Mouse (Mus musculus): ENCODE measurements at regions not wholly inside any gene's neighbourhood (a gene's known extent, or its start where the extent isn't known, plus 50 kb on each side); places are given as distances from the start of the nearest gene placed in this dataset.

GRCm38 (mm10) chr2:133724310-133724709 lies 172.4 kb downstream of the Bmp2 start:
- ATAC-seq (ENCODE audit: low FRiP score, low TSS enrichment) (no peak), DNase-seq (peak; percentile 30)
- no peaks in the 10 kb centered on the region for H3K9me3 ChIP-seq (ENCODE audit: control insufficient read depth, low read length)
- H3K4me3 ChIP-seq (replicated peaks; ENCODE audit: low read depth, low read length), result no peak overlapping the region
- H3K27ac ChIP-seq (replicated peaks; ENCODE audit: low read depth, low read length), result no peak overlapping the region
- H3K9ac ChIP-seq (replicated peaks; ENCODE audit: low read length), result no peak overlapping the region
- WGBS, result 82% methylated on average over 7 of the region's 7 CpGs
- no peaks in the 10 kb centered on the region for H3K36me3 ChIP-seq (ENCODE audit: control insufficient read depth, insufficient read depth, low read length)
- no peaks in the 10 kb centered on the region for H3K27me3 ChIP-seq (ENCODE audit: control insufficient read depth, insufficient read depth, low read length)
- H3K4me1 ChIP-seq (ENCODE audit: control insufficient read depth, insufficient read depth, low read length), result no peaks in the 10 kb centered on the region
- H3K4me2 ChIP-seq (ENCODE audit: low read length), result no peak overlapping the region

GRCm38 (mm10) chr2:133724757-133725156 lies 172.8 kb downstream of the Bmp2 start:
- ATAC-seq (ENCODE audit: low FRiP score, low TSS enrichment) (no peak), DNase-seq (no peak)
- no peaks in the 10 kb centered on the region for H3K9me3 ChIP-seq (ENCODE audit: control insufficient read depth, low read length)
- no peak overlapping the region for H3K27ac ChIP-seq (replicated peaks; ENCODE audit: low read depth, low read length)
- no peaks in the 10 kb centered on the region for H3K36me3 ChIP-seq (ENCODE audit: control insufficient read depth, insufficient read depth, low read length)
- H3K4me2 ChIP-seq (ENCODE audit: low read length), result no peak overlapping the region
- H3K27me3 ChIP-seq (ENCODE audit: control insufficient read depth, insufficient read depth, low read length), result no peaks in the 10 kb centered on the region
- no peak overlapping the region for H3K9ac ChIP-seq (replicated peaks; ENCODE audit: low read length)
- no peaks in the 10 kb centered on the region for H3K4me1 ChIP-seq (ENCODE audit: control insufficient read depth, insufficient read depth, low read length)
- H3K4me3 ChIP-seq (replicated peaks; ENCODE audit: low read depth, low read length), result no peak overlapping the region
- 68% methylated on average over 6 of the region's 6 CpGs for WGBS

GRCm38 (mm10) chr2:133734469-133735225 lies 182.7 kb downstream of the Bmp2 start:
- Histone ChIP-seq H3K4me3 (replicated peaks; ENCODE audit: low read depth, low read length) (no peak overlapping the region), H3K9me3 (ENCODE audit: control insufficient read depth, low read length) (no peaks in the 10 kb centered on the region), H3K9ac (replicated peaks; ENCODE audit: low read length) (no peak overlapping the region), H3K4me1 (ENCODE audit: control insufficient read depth, insufficient read depth, low read length) (no peaks in the 10 kb centered on the region), H3K4me2 (ENCODE audit: low read length) (no peak overlapping the region), H3K36me3 (ENCODE audit: control insufficient read depth, insufficient read depth, low read length) (no peaks in the 10 kb centered on the region), H3K27ac (replicated peaks; ENCODE audit: low read depth, low read length) (no peak overlapping the region), H3K27me3 (ENCODE audit: control insufficient read depth, insufficient read depth, low read length) (no peaks in the 10 kb centered on the region)
- WGBS, result 15% methylated on average over 9 of the region's 9 CpGs
- ATAC-seq (ENCODE audit: low FRiP score, low TSS enrichment) (peak; percentile 53; the same call in 1 of the 2 replicates), DNase-seq (no peak)

GRCm38 (mm10) chr2:133738839-133739430 lies 187.0 kb downstream of the Bmp2 start:
- ATAC-seq (ENCODE audit: low FRiP score, low TSS enrichment) (no peak), DNase-seq (no peak)
- H3K9me3 ChIP-seq (ENCODE audit: control insufficient read depth, low read length), result no peaks in the 10 kb centered on the region
- no peaks in the 10 kb centered on the region for H3K27me3 ChIP-seq (ENCODE audit: control insufficient read depth, insufficient read depth, low read length)
- H3K4me2 ChIP-seq (ENCODE audit: low read length), result no peak overlapping the region
- 92% methylated on average over 10 of the region's 10 CpGs for WGBS
- no peaks in the 10 kb centered on the region for H3K36me3 ChIP-seq (ENCODE audit: control insufficient read depth, insufficient read depth, low read length)
- no peaks in the 10 kb centered on the region for H3K4me1 ChIP-seq (ENCODE audit: control insufficient read depth, insufficient read depth, low read length)
- H3K9ac ChIP-seq (replicated peaks; ENCODE audit: low read length), result no peak overlapping the region
- no peak overlapping the region for H3K27ac ChIP-seq (replicated peaks; ENCODE audit: low read depth, low read length)
- H3K4me3 ChIP-seq (replicated peaks; ENCODE audit: low read depth, low read length), result no peak overlapping the region

GRCm38 (mm10) chr2:133748493-133748892 lies 196.5 kb downstream of the Bmp2 start:
- no peaks in the 10 kb centered on the region for H3K9me3 ChIP-seq (ENCODE audit: control insufficient read depth, low read length)
- no peak for DNase-seq
- no peak overlapping the region for H3K27ac ChIP-seq (replicated peaks; ENCODE audit: low read depth, low read length)
- H3K27me3 ChIP-seq (ENCODE audit: control insufficient read depth, insufficient read depth, low read length), result no peaks in the 10 kb centered on the region
- no peaks in the 10 kb centered on the region for H3K4me1 ChIP-seq (ENCODE audit: control insufficient read depth, insufficient read depth, low read length)
- H3K4me3 ChIP-seq (replicated peaks; ENCODE audit: low read depth, low read length), result no peak overlapping the region
- ATAC-seq (ENCODE audit: low FRiP score, low TSS enrichment), result no peak
- 71% methylated on average over 4 of the region's 4 CpGs for WGBS
- no peaks in the 10 kb centered on the region for H3K36me3 ChIP-seq (ENCODE audit: control insufficient read depth, insufficient read depth, low read length)
- H3K4me2 ChIP-seq (ENCODE audit: low read length), result no peak overlapping the region
- H3K9ac ChIP-seq (replicated peaks; ENCODE audit: low read length), result no peak overlapping the region

- Histone ChIP-seq H3K27ac (replicated peaks; ENCODE audit: low read depth, low read length) (no peak overlapping the region), H3K36me3 (ENCODE audit: control insufficient read depth, insufficient read depth, low read length) (no peaks in the 10 kb centered on the region), H3K9ac (replicated peaks; ENCODE audit: low read length) (no peak overlapping the region), H3K9me3 (ENCODE audit: control insufficient read depth, low read length) (no peaks in the 10 kb centered on the region), H3K4me3 (replicated peaks; ENCODE audit: low read depth, low read length) (no peak overlapping the region), H3K4me1 (ENCODE audit: control insufficient read depth, insufficient read depth, low read length) (no peaks in the 10 kb centered on the region), H3K27me3 (ENCODE audit: control insufficient read depth, insufficient read depth, low read length) (no peaks in the 10 kb centered on the region), H3K4me2 (ENCODE audit: low read length) (no peak overlapping the region)
- 84% methylated on average over 4 of the region's 4 CpGs for WGBS
- no peak for DNase-seq
- no peak for ATAC-seq (ENCODE audit: low FRiP score, low TSS enrichment)
Observed at GRCm38 (mm10) chr2:133749846-133750637, 198.1 kb downstream of the Bmp2 start.

- H3K4me1 ChIP-seq (ENCODE audit: control insufficient read depth, insufficient read depth, low read length), result no peaks in the 10 kb centered on the region
- no peak overlapping the region for H3K4me3 ChIP-seq (replicated peaks; ENCODE audit: low read depth, low read length)
- no peaks in the 10 kb centered on the region for H3K27me3 ChIP-seq (ENCODE audit: control insufficient read depth, insufficient read depth, low read length)
- ATAC-seq (ENCODE audit: low FRiP score, low TSS enrichment) (no peak), DNase-seq (no peak)
- H3K27ac ChIP-seq (replicated peaks; ENCODE audit: low read depth, low read length), result no peak overlapping the region
- WGBS, result 84% methylated on average over 3 of the region's 3 CpGs
- no peak overlapping the region for H3K9ac ChIP-seq (replicated peaks; ENCODE audit: low read length)
- no peaks in the 10 kb centered on the region for H3K36me3 ChIP-seq (ENCODE audit: control insufficient read depth, insufficient read depth, low read length)
- no peak overlapping the region for H3K4me2 ChIP-seq (ENCODE audit: low read length)
- H3K9me3 ChIP-seq (ENCODE audit: control insufficient read depth, low read length), result no peaks in the 10 kb centered on the region
Observed at GRCm38 (mm10) chr2:133754088-133754487, 202.1 kb downstream of the Bmp2 start.

GRCm38 (mm10) chr2:133761496-133761895 lies 209.5 kb downstream of the Bmp2 start:
- Histone ChIP-seq H3K36me3 (ENCODE audit: control insufficient read depth, insufficient read depth, low read length) (no peaks in the 10 kb centered on the region), H3K9ac (replicated peaks; ENCODE audit: low read length) (no peak overlapping the region), H3K4me1 (ENCODE audit: control insufficient read depth, insufficient read depth, low read length) (no peaks in the 10 kb centered on the region), H3K27me3 (ENCODE audit: control insufficient read depth, insufficient read depth, low read length) (no peaks in the 10 kb centered on the region), H3K4me2 (ENCODE audit: low read length) (no peak overlapping the region), H3K9me3 (ENCODE audit: control insufficient read depth, low read length) (no peaks in the 10 kb centered on the region), H3K27ac (replicated peaks; ENCODE audit: low read depth, low read length) (no peak overlapping the region), H3K4me3 (replicated peaks; ENCODE audit: low read depth, low read length) (no peak overlapping the region)
- DNase-seq (no peak), ATAC-seq (ENCODE audit: low FRiP score, low TSS enrichment) (no peak)
- 87% methylated on average over 7 of the region's 7 CpGs for WGBS
